Mouse (Mus musculus) ES-Bruce4 (cell line): ENCODE results near the gene Hnrnpa2b1.

ENCODE experiments used
- CTCF ChIP-seq: IDR thresholded peaks from one replicate; pipeline ENCODE4 v1.8.1; 2011; ENCODE audit warnings: low read depth, low read length
- EP300 ChIP-seq: IDR thresholded peaks from 2 replicates; pipeline ENCODE4 v1.6.1; 2011; ENCODE audit warnings: low read depth, low read length; ENCODE audit not compliant: insufficient read depth
- POLR2A ChIP-seq: IDR thresholded peaks from one replicate; pipeline ENCODE4 v1.8.1; 2011; ENCODE audit warnings: low read length; ENCODE audit not compliant: insufficient read depth

- TF ChIP-seq POLR2A: no peak
- no peak for TF ChIP-seq EP300
- TF ChIP-seq CTCF: no peak
Measured at GRCm38 (mm10) chr6:51434270-51434669, 35.4 kb downstream of the Hnrnpa2b1 start.
